Mouse (Mus musculus) telencephalon, adult 2 months (tissue): ENCODE data around the gene Bglap2.

Experiments
- DNase-seq: peaks from one replicate; pipeline ENCODE4 v3.0.0-alpha.2; 2011; ENCODE audit warnings: low read depth, low spot score

The Bglap2 gene

DNA sequence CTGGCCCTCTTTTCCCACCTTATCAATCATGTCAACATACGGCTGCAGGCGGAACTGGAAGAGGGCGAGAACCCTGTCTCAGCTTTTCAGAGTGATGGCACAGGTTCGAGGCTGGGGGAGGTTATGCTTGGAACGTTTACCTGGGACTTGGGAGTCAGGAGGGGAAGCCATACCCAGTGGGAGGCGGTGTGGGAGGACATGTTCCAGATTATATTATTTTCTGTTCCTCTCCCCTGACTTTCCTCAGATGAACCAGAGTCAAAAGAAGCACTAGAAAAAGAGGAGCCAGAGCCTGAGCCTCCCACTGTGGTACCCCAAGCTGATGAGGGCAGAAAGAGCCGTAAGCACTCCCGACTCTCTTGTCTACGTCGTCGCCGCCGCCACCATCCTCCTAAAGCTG, 27.8 kb downstream of the Bglap2 start:
- DNase-seq, result no peak

DNA sequence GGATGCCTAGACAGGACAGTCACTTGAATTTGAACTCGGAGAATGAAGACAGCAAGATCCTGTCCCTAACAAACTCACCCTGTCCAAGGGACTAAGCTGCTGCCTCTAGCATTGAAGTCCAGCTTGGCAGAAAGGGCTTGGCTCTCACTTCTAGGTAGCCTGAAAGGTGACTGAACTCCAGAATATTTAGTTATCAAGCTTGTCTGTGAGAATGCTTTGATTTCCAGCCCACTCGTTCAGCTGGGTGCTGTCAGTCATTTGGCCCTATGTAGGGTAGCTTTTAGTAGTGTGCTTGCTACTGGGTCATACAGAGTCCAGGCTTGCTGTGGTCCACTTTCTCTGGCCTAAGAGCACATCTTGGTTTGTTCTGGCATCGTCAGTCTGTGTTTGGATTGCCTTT, 39.5 kb downstream of the Bglap2 start:
- DNase-seq, result no peak

DNA sequence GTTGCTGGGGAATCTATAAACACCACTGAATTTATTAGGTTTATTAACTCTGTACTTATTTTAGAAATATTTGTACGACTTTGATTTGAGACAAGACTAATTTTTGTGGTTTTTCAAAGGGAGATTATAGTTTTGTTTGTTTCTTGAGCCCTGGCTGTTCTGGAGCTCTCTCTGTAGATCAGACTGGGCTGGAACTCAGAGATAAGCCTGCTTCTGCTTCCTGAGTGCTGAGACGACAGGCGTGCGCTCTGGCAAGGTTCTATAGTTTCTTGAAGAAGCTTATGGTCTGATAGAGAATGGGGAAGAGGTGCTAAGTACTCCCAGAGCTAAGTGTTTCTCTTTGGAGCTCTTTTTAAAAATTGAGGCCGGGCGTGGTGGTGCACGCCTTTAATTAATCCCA, 40.2 kb downstream of the Bglap2 start:
- no peak for DNase-seq

DNA sequence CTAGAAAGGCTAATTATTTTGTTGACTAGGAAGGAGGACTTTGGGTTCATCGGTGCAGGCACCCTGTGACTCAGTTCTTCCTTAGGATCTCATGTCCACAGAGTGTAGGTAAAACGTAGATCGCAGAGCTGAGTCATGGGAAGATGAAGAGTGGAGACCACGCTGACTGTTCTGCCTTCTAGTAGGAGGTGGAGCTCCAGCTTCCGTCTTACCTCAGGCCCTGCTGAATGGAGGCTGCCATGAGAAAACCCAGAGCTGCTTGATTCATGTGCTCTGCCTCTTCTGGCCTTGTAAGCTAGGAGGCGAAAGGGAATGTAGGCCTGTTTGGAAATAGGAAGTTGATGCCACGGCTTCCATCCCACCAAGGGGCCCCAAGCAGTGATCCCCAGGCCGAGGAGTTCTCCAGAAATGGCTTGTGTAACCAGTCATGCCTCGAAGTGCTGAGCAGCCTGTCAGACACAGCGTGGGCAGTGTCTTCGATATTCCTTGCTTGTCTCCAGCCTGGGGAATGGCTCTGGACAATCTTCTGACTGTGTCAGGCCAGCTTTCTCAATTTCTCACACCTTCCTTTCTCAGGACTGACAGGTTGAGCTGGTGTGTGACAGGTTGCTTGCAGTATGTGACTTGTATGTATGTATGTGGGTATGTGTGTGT, 41.0 kb downstream of the Bglap2 start:
- DNase-seq, result no peak

DNA sequence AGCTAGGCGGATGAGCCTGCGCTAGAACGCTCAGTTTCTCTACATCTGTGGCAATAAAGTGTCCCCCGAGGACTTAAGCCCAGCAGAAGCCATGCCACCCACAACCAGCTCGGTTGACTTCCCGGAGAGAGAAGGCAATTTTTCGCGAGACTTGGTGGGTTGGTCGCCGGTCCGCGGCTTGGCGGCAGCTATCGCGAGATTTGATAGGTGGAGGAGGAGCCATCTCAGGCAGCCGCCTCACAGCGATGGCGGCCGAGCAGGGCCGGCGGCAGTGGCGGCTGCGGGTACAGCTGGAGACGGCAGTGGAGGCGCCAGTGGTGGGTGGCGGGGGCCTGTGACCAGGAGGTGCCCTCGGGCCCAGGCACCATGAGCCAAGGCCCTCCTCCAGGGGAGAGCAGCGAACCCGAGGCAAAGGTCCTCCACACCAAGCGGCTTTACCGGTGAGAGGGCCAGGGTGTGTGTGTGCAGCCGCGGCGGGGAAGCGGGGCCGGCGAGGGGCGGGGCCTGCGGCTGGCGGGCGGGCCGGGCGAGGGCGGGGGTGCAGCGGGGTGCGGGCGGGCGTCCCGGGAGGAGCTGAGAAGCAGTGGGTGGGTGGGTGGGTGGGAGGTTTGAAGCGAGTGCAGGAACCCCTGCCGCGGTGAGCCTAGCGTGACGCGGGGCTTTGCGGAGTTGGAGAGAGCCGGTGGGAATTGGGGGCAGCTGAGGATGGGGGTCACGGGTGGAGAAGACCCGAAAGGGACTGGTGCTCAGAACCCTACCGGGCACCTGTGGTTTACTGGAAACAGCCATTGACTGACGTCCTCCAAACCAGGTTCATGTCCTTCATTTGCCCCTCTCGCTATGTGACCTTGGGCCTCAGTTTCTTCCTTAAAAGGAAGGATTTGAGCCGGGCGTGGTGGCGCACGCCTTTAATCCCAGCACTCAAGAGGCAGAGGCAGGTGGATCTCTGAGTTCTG, 42.2 kb downstream of the Bglap2 start, which contains the start of the genes Tmem79 and Smg5:
Gene Tmem79, minus strand, starts transcription at position 91 of the 956 bp plus-strand sequence.
Gene Smg5, plus strand, starts transcription at position 203 of the 956 bp plus-strand sequence.
- peak; percentile 92 for DNase-seq

DNA sequence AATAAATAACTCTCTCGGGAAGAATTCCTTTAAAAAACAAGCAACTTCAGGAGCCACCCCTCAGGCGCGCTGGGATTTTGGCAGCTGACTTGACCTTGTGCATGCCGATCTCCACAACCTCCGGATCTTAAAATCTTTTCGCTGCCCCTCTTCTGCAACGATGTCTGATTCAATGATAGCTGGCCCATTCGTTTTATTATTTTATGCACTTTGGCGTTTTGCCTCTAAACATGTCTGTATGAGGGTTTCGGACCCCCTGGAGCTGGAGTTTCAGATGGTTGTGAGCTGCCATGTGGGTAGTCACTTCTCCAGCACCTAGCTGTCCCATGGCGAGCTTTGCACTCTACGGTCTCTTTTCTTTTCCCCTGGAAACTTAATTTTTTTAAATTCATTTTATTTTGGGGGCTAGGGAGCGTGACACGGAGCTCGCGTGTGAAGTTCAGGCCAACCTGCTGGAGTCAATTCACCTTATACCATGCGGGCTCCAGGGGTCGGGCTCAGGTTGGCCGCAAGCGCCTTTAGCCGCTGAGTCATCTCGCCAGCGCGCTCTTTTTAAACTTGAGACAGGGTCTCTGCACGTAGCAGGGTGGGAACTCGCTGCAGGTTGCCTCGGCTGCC, 43.0 kb downstream of the Bglap2 start:
- DNase-seq, result no peak

DNA sequence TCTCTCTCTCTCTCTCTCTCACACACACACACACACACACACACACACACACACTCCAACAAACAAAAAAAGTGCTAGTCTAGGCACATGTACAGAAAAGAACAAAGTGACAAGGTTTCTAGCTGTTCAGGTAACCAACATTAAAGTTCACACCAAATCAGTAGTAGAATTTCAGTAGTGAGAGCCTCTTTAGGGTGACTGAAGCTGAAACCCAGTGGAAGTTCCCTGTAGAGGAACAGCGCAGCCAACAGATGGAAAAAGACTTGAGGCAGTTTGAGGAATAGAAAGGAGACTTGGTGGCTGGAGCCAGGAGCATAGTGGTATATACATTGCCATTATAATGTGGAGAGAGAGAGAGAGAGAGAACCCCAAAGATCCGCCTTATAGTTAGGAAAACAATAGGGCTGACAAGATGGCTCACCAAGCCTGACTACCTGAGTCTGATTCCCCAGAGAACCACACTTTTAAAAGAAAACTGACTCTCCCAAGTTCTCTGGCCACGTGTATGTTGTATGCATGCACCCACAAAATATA, 43.5 kb downstream of the Bglap2 start:
- DNase-seq, result no peak

DNA sequence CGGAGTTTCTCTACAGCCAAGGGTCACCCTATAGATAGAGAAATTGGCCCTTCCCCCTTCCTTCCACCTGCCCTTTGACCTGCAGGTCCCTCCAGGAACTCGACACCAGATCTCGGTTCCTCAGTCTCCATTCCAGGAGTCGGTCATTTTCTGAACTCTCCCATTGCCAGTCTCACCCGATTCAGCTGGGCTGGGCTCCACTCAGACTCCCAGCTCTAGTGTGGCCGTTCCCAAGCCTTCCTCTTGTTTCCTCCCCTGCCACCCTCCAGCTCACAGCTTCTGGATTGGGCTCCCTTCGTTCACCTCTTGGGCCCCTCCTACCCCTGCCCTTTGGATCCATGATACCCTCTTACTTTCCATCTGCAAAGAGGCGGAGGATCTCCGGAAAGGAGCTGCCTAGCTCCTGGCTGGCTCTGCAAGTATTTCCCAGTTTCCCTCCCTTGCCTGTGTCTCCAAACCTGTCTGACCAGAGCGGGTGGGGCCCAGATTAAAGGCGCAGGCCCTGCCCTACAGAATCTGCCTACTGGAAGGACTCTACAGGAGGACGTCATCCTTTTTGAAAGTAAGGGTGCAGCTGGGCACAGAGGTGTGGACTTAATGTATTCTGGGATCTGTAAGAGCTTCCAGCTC, 44.4 kb downstream of the Bglap2 start:
- DNase-seq, result no peak

DNA sequence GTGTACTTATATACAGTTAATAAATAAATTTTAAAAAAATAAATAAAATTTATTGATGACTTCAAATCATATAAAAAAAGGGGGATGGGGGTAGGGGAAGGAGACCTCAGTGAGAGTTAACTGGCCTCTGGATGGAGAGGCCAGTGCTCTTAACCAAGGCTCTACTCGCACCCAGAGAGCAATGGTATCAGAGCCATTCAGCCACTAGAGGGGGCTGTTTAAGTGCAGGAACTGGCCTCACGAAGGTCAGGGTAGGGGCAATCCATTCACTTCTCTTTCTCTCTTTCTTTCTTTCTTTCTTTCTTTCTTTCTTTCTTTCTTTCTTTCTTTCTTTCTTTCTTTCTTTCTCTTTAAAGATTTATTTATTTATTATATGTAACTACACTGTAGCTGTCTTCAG, 47.2 kb downstream of the Bglap2 start:
- no peak for DNase-seq

DNA sequence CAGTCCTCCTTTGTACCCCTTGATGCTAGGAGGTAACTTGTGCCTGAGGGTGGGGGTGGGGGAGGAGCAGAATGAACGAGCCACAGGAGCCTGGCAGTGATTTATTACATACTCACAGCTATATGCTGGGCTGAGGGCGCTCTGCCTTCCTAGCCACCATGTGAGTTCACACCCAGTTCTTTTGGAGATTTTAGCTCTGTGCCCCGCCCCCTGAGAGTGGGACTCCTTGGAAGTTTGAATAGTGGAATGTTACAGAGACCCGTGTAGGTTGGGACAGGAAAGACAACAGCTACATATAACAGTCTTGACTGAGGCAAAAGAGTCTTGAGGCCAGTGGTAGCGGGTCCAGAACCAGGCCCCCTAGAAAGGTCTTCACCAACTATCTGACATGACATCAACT, 49.5 kb downstream of the Bglap2 start:
- no peak for DNase-seq
